Mouse (Mus musculus): ENCODE measurements around the gene Cryz. TPM values are rescaled to one million over a fixed set of nuclear protein-coding genes. Genes with fewer than 3 reads are reported as not detected.

The Cryz gene
- polyA plus RNA-seq, 1 experiment from 2014 or later = 18.2 TPM

DNA sequence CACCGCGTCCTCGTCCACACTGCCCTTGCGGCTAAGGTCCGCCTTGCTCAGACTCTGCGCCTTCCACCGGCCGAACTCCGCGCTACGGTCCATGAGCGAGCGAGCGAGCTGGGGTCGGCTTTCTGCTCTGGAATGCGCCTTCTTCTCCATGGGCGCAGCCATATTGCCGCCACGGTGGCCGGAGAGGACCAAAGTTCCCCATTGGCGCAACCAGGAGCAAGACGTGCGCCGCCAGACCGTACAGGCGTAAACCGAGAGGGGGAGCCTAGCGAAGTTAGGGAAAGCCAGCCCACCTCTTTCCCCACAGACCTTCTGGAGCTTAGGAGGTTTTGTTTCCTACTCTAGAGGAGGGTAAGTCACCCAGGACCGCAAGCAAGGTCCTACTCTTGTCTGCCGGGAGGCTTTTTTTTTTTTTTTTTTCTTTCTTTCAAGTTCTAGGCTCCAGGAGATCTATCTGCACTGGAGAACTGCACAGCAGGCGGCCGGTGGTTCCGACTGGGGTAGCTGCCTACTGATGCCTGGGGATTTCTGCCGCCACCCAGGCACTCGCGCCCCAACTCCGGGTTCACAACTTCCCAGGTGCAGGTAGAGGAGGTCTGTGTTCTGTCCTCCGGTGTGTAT lies 533 bp downstream of the Cryz start, which contains the start of gene Tyw3:
Tyw3 (minus strand) TSS at position 171 of the 621 bp plus-strand sequence.
- Histone ChIP-seq H3K9ac (ENCODE audit: low read length) (peak within 1 kb of the TSS; percentile 93), H3K4me3 (ENCODE audit: low read depth, low read length) (peak within 1 kb of the TSS; percentile 89), H3K36me3 (ENCODE audit: control insufficient read depth, insufficient read depth, low read length) (peaks cover 10% of the 10 kb centered on the region), H3K4me1 (ENCODE audit: control insufficient read depth, insufficient read depth, low read length) (peaks cover 4% of the 10 kb centered on the region; the same call in 1 of the 2 replicates), H3K27me3 (ENCODE audit: control insufficient read depth, insufficient read depth, low read length) (no peaks in the 10 kb centered on the region), H3K27ac (ENCODE audit: low read depth, low read length) (peak within 1 kb of the TSS; percentile 90), H3K4me2 (ENCODE audit: low read depth) (peak within 1 kb of the TSS; percentile 69), H3K9me3 (ENCODE audit: control insufficient read depth, low read length) (no peaks in the 10 kb centered on the region)
- ATAC-seq (ENCODE audit: insufficient read depth, low FRiP score, low TSS enrichment) = peak; percentile 96
- WGBS = under 1% methylated on average over 38 of the region's 38 CpGs
- peak; percentile 97 for DNase-seq (ENCODE audit: low spot score)

DNA sequence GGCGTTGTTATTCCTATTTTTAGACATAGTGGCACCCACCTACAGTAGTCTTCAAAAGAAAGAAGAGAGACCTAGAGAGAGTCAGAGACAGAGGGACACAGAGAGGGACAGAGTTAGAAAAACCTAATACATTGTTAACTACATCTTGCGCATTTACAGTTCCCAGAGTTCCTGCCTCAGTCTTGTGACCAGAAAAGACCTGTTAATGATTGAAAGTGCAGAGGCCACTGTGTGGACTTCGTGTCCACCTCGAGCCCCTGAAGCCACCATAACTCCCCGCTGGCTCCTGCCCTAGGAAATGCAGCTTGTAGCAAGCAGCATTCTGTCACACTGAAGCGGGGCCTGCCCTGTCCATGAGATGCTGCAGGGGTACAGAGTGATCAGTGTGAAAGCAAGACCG lies 1.1 kb downstream of the Cryz start:
- no peak for DNase-seq (ENCODE audit: low spot score)

GRCm38 (mm10) chr3:154602141-154602540 lies 5.6 kb downstream of the Cryz start:
- ATAC-seq (ENCODE audit: insufficient read depth, low FRiP score, low TSS enrichment) = no peak
- no peaks in the 10 kb centered on the region for H3K9me3 ChIP-seq (ENCODE audit: control insufficient read depth, low read length)
- H3K4me3 ChIP-seq (ENCODE audit: low read depth, low read length) = no peak overlapping the region
- no peak for DNase-seq (ENCODE audit: low spot score)
- no peaks in the 10 kb centered on the region for H3K36me3 ChIP-seq (ENCODE audit: control insufficient read depth, insufficient read depth, low read length)
- H3K4me2 ChIP-seq (ENCODE audit: low read depth) = no peak overlapping the region
- no peak overlapping the region for H3K9ac ChIP-seq (ENCODE audit: low read length)
- H3K4me1 ChIP-seq (ENCODE audit: control insufficient read depth, insufficient read depth, low read length) = peaks cover 4% of the 10 kb centered on the region; the same call in 1 of the 2 replicates
- H3K27me3 ChIP-seq (ENCODE audit: control insufficient read depth, insufficient read depth, low read length) = no peaks in the 10 kb centered on the region
- no peak overlapping the region for H3K27ac ChIP-seq (ENCODE audit: low read depth, low read length)

More for the DNA sequence above, 1.1 kb downstream of the Cryz start:
- ATAC-seq (ENCODE audit: insufficient read depth, low FRiP score, low TSS enrichment) = no peak
- H3K36me3 ChIP-seq (ENCODE audit: control insufficient read depth, insufficient read depth, low read length) = peaks cover 8% of the 10 kb centered on the region
- no peaks in the 10 kb centered on the region for H3K9me3 ChIP-seq (ENCODE audit: control insufficient read depth, low read length)
- no peaks in the 10 kb centered on the region for H3K27me3 ChIP-seq (ENCODE audit: control insufficient read depth, insufficient read depth, low read length)
- peaks cover 4% of the 10 kb centered on the region; the same call in 1 of the 2 replicates for H3K4me1 ChIP-seq (ENCODE audit: control insufficient read depth, insufficient read depth, low read length)
- no peak overlapping the region for H3K27ac ChIP-seq (ENCODE audit: low read depth, low read length)
- H3K4me2 ChIP-seq (ENCODE audit: low read depth) = peak overlapping the region; percentile 69
- H3K9ac ChIP-seq (ENCODE audit: low read length) = peak overlapping the region; percentile 93
- peak overlapping the region; percentile 89 for H3K4me3 ChIP-seq (ENCODE audit: low read depth, low read length)
- WGBS = 37% methylated on average over 7 of the region's 7 CpGs

DNA sequence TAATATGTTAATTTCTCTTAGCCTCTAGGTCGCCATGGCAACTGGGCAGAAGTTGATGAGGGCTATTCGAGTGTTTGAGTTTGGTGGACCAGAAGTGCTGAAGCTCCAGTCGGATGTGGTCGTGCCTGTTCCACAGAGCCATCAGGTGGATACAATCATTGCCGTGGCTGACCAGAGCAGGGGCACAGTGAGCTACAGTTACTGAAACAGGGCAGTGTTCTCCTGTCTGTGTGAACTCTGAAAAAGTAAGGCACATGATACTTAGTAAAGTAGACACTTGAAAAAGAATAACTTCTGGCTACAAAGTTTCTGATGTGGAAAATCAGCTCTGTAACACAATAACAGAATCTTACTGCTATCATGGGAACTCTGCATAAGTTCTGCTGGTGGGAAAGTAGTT lies 8.4 kb downstream of the Cryz start:
- H3K27me3 ChIP-seq (ENCODE audit: control insufficient read depth, insufficient read depth, low read length) = no peaks in the 10 kb centered on the region
- H3K9me3 ChIP-seq (ENCODE audit: control insufficient read depth, low read length) = no peaks in the 10 kb centered on the region
- ATAC-seq (ENCODE audit: insufficient read depth, low FRiP score, low TSS enrichment) (no peak), DNase-seq (ENCODE audit: low spot score) (no peak)
- H3K27ac ChIP-seq (ENCODE audit: low read depth, low read length) = no peak overlapping the region
- no peak overlapping the region for H3K4me3 ChIP-seq (ENCODE audit: low read depth, low read length)
- no peak overlapping the region for H3K9ac ChIP-seq (ENCODE audit: low read length)
- no peak overlapping the region for H3K4me2 ChIP-seq (ENCODE audit: low read depth)
- H3K4me1 ChIP-seq (ENCODE audit: control insufficient read depth, insufficient read depth, low read length) = no peaks in the 10 kb centered on the region
- no peaks in the 10 kb centered on the region for H3K36me3 ChIP-seq (ENCODE audit: control insufficient read depth, insufficient read depth, low read length)
- 81% methylated on average over 5 of the region's 5 CpGs for WGBS

DNA sequence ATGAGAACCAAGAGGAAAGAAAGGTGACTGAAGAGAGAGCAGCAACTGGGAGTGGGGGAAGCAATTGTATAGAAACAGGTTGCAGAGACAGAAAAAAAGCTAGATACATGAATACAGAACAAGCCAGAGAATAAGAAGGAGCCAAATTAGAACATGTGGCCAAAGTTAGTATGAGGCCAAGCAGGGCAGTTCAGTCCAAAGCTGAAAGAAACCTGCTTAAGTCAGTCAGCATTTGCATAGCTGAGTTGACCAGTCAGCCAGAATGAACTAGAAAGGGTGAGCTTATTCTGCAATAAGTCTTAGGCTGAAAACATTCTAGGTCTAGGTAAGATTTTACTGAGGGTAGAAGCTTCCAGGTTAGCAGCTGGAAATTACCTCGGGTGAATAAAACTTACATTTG lies 11.4 kb downstream of the Cryz start:
- no peak overlapping the region for H3K9ac ChIP-seq (ENCODE audit: low read length)
- H3K27ac ChIP-seq (ENCODE audit: low read depth, low read length) = no peak overlapping the region
- ATAC-seq (ENCODE audit: insufficient read depth, low FRiP score, low TSS enrichment) (no peak), DNase-seq (ENCODE audit: low spot score) (no peak)
- no peaks in the 10 kb centered on the region for H3K9me3 ChIP-seq (ENCODE audit: control insufficient read depth, low read length)
- no peak overlapping the region for H3K4me2 ChIP-seq (ENCODE audit: low read depth)
- H3K36me3 ChIP-seq (ENCODE audit: control insufficient read depth, insufficient read depth, low read length) = no peaks in the 10 kb centered on the region
- 86% methylated on average over 1 of the region's 1 CpGs for WGBS
- no peak overlapping the region for H3K4me3 ChIP-seq (ENCODE audit: low read depth, low read length)
- H3K27me3 ChIP-seq (ENCODE audit: control insufficient read depth, insufficient read depth, low read length) = no peaks in the 10 kb centered on the region
- no peaks in the 10 kb centered on the region for H3K4me1 ChIP-seq (ENCODE audit: control insufficient read depth, insufficient read depth, low read length)

DNA sequence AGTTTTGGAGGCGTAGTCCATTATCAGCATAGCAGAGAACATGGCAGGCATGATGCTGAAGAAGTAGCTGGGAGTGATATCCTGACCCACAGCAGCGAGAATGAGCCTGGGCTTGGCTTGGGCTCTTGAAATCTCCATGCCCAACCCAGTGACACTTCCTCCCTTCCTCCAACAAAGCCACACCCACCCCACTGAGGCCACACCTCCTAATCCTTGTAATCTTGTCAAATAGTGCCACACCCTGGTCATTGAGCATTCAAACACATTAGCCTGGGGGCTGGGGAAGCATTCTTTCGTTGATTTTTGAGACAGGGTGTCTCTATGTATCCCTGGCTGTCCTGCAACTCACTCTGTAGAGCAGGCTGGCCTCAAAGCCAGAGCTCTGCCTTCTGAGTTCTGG lies 15.4 kb downstream of the Cryz start:
- ATAC-seq (ENCODE audit: insufficient read depth, low FRiP score, low TSS enrichment) (no peak), DNase-seq (ENCODE audit: low spot score) (no peak)
- H3K9me3 ChIP-seq (ENCODE audit: control insufficient read depth, low read length) = no peaks in the 10 kb centered on the region
- H3K27me3 ChIP-seq (ENCODE audit: control insufficient read depth, insufficient read depth, low read length) = no peaks in the 10 kb centered on the region
- H3K36me3 ChIP-seq (ENCODE audit: control insufficient read depth, insufficient read depth, low read length) = no peaks in the 10 kb centered on the region
- H3K27ac ChIP-seq (ENCODE audit: low read depth, low read length) = no peak overlapping the region
- WGBS = 85% methylated on average over 3 of the region's 3 CpGs
- H3K4me3 ChIP-seq (ENCODE audit: low read depth, low read length) = no peak overlapping the region
- no peaks in the 10 kb centered on the region for H3K4me1 ChIP-seq (ENCODE audit: control insufficient read depth, insufficient read depth, low read length)
- no peak overlapping the region for H3K9ac ChIP-seq (ENCODE audit: low read length)
- no peak overlapping the region for H3K4me2 ChIP-seq (ENCODE audit: low read depth)

- WGBS = 90% methylated on average over 8 of the region's 8 CpGs
- H3K9me3 ChIP-seq (ENCODE audit: control insufficient read depth, low read length) = no peaks in the 10 kb centered on the region
- H3K36me3 ChIP-seq (ENCODE audit: control insufficient read depth, insufficient read depth, low read length) = 0 out of 2 replicates have a peak, but pooled peaks cover 2% of the 10 kb centered on the region
- H3K4me2 ChIP-seq (ENCODE audit: low read depth) = no peak overlapping the region
- H3K27me3 ChIP-seq (ENCODE audit: control insufficient read depth, insufficient read depth, low read length) = no peaks in the 10 kb centered on the region
- no peak overlapping the region for H3K9ac ChIP-seq (ENCODE audit: low read length)
- no peak overlapping the region for H3K4me3 ChIP-seq (ENCODE audit: low read depth, low read length)
- no peak overlapping the region for H3K27ac ChIP-seq (ENCODE audit: low read depth, low read length)
- ATAC-seq (ENCODE audit: insufficient read depth, low FRiP score, low TSS enrichment) (no peak), DNase-seq (ENCODE audit: low spot score) (no peak)
- H3K4me1 ChIP-seq (ENCODE audit: control insufficient read depth, insufficient read depth, low read length) = no peaks in the 10 kb centered on the region
Observed at GRCm38 (mm10) chr3:154614771-154615170, 18.3 kb downstream of the Cryz start.

DNA sequence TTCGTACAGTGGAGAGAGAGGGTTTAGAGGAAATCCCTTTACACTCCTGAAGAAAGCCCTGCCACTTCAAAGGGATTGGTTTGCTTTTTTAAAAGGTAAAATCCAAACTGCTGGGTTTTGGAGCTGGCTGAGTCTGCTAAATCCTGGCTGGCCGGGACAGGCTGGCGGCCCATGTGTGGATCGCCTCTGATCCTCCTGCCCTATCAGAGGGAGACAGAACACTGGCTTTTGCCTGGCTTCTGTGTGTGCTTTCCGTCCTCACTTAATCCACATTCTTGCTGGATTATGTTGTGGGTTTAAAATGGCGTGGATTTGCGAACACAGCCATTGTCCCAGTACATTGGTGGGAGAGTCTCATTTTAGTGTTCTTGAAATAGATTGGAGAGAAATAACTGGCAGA lies 18.8 kb downstream of the Cryz start:
- Histone ChIP-seq H3K4me2 (ENCODE audit: low read depth) (no peak overlapping the region), H3K27me3 (ENCODE audit: control insufficient read depth, insufficient read depth, low read length) (no peaks in the 10 kb centered on the region), H3K4me3 (ENCODE audit: low read depth, low read length) (no peak overlapping the region), H3K9ac (ENCODE audit: low read length) (no peak overlapping the region), H3K4me1 (ENCODE audit: control insufficient read depth, insufficient read depth, low read length) (no peaks in the 10 kb centered on the region), H3K36me3 (ENCODE audit: control insufficient read depth, insufficient read depth, low read length) (0 out of 2 replicates have a peak, but pooled peaks cover 2% of the 10 kb centered on the region), H3K27ac (ENCODE audit: low read depth, low read length) (no peak overlapping the region), H3K9me3 (ENCODE audit: control insufficient read depth, low read length) (no peaks in the 10 kb centered on the region)
- WGBS = 94% methylated on average over 7 of the region's 7 CpGs
- DNase-seq (ENCODE audit: low spot score) (no peak), ATAC-seq (ENCODE audit: insufficient read depth, low FRiP score, low TSS enrichment) (no peak)

- no peak for DNase-seq (ENCODE audit: low spot score)
- Histone ChIP-seq H3K4me2 (ENCODE audit: low read depth) (no peak overlapping the region), H3K9me3 (ENCODE audit: control insufficient read depth, low read length) (no peaks in the 10 kb centered on the region), H3K4me1 (ENCODE audit: control insufficient read depth, insufficient read depth, low read length) (no peaks in the 10 kb centered on the region), H3K4me3 (ENCODE audit: low read depth, low read length) (no peak overlapping the region), H3K27me3 (ENCODE audit: control insufficient read depth, insufficient read depth, low read length) (no peaks in the 10 kb centered on the region), H3K9ac (ENCODE audit: low read length) (no peak overlapping the region), H3K27ac (ENCODE audit: low read depth, low read length) (no peak overlapping the region), H3K36me3 (ENCODE audit: control insufficient read depth, insufficient read depth, low read length) (0 out of 2 replicates have a peak, but pooled peaks cover 2% of the 10 kb centered on the region)
- WGBS = 90% methylated on average over 4 of the region's 4 CpGs
- ATAC-seq (ENCODE audit: insufficient read depth, low FRiP score, low TSS enrichment) = no peak
Observed at GRCm38 (mm10) chr3:154616106-154616505, 19.6 kb downstream of the Cryz start.

Measured in neural tube, embryonic 11.5 days (tissue).